Mouse (Mus musculus) A20 (cell line): ENCODE data around the gene Rad54l.

Experiments used
- DNase-seq: peaks from one replicate; pipeline ENCODE4 v3.0.0-alpha.2; 2011; ENCODE audit warnings: low read depth, low spot score

Rad54l gene

DNA sequence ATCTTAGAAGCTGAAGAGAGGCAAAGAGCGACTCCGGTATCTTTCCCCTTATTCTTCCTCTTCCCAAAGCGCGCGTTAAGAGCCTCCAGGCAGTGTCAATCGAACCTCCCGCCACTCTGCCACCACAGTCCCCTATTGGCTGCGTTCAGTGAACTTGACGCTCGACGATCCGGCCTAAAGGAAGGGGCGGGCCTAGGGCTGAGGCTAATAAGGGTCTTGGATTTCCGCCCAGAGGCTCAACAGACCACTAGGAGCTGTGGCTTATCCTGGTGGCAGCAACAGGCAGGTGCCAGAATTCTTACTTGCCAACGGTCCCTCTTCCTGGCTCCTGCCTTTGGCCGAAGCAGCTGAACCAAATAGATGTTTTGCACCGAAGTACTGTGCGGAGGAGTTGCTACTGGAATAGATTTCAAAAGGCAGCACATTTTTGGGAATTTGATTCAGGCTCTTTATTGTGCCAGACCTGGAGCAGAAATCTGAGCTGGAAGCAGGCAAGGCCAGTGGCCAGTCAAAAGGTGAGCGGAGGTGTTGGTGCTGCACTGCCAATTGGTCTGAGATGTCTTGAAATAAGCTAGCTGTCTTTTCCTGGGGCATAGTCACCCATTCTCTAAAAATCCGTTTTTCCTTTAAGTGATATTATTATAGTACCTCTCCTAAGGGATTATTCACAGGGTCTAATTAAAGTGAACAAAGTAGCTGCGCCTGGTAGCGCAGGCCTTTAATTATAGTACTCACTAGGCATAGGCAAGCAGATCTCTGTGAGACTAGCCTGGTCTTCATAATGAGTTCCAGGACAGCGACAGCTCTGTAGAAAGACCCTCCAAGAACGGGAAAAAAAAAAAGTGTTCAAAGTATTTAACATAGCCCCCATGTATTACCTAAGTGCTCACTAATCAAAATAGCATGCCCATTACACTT, at the start of gene Rad54l, which contains the start of gene Pomgnt1:
Rad54l (minus strand) TSS at position 89 of the 918 bp plus-strand sequence.
Pomgnt1 (plus strand) TSS at position 239 of the 918 bp plus-strand sequence.
- peak; percentile 92 for DNase-seq

- DNase-seq, result no peak
Observed at GRCm38 (mm10) chr4:116173072-116173471, 49.6 kb upstream of the Rad54l start, which contains the start of the genes 1700042G07Rik and Gm49337. 1700042G07Rik (plus strand) TSS chr4:116173372. Gm49337 (plus strand) TSS chr4:116173384.

- no peak for DNase-seq
Observed at GRCm38 (mm10) chr4:116169353-116169672, 45.8 kb upstream of the Rad54l start.

DNA sequence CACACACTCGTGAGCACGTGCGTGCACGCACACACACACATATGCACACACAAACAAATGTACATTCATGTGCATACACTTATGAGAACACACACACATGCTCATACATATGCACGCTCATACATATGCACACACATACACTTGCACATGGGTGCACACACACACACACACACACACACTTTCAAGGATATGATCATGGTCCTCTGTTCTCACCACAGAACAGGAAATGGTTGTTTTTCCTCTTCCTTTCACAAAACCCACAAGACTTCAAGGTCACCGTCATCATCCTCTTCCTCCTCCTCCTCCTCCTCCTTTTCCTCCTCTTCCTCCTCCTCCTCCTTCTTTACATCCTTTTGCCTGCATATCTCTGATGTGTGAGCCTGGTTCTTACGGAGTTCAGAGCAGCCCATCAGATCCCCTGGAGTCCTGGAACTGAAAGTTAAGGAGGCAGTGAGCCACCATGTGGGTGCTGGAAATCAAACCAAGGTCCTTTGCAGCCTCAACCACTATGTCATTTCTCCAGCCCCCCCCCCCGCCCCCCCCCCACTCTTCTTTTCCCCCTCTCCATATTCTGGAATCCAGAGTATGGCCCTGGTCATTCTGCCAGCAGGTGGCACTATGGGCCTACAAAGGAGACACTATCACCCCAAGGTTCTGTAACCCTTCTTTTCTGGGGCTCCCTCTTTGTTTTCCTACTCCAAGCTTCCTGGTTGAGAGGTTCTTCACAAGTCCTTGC, 45.3 kb upstream of the Rad54l start:
- DNase-seq, result peak; percentile 63

DNA sequence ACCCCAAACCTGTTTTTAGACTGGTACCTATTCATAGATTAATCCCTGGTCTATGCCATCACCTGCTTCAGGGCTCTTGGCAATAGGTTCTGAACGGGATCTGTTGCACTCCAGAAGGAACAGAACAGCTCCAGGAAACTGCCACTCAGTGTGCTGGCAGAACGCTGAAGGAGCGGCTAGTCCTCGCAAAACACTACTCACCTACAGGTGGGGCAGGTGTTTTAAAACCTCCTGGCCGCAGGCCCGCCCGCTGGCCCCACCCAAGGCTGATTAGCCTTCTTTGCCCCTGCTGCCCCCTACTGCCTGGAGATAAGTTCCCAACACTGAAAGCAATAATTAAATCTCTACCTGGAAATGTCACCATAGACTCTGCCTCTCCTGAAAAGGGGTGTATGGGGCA, 43.9 kb upstream of the Rad54l start, which contains the start of gene Tspan1:
Tspan1 (minus strand) TSS at position 198 of the 400 bp plus-strand sequence.
- DNase-seq, result peak; percentile 64

DNA sequence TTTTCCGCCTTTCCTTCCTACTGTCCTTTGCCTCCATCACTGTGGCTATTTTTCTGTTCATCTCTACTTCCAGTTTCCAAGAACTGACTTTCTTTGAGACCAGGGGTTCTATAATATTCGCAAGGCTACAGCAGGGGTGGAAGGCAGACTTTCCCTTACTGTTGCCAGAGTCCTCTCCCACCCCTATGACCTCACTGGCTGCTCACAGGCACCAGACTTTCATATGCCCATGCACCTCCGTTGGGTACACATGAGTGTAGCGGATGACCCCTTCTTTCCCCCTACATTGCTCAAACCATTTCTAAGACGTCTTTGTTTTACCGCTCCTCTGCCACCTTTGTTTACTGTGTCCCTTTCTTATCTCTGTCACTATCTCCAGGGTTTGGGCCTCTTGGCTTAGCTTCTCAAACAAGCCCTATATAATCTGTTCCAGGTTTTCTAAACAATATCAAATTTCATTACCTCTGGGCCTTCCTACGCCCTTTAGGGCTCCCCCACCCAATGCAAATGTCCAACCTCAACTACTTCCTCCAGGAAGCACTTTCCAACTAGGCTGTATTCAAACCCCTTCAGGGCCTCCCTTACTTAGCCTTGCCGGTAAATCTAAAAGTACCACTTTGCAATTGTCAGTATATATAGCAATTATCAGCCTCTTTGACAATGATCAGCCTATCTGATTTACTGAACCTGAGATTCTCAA, 42.4 kb upstream of the Rad54l start:
- no peak for DNase-seq

- no peak for DNase-seq
Observed at GRCm38 (mm10) chr4:116164759-116165554, 41.5 kb upstream of the Rad54l start.

GRCm38 (mm10) chr4:116162142-116162541, 38.7 kb upstream of the Rad54l start:
- DNase-seq, result no peak

GRCm38 (mm10) chr4:116160769-116161168, 37.3 kb upstream of the Rad54l start:
- no peak for DNase-seq

- no peak for DNase-seq
Observed at GRCm38 (mm10) chr4:116159912-116160311, 36.4 kb upstream of the Rad54l start.

DNA sequence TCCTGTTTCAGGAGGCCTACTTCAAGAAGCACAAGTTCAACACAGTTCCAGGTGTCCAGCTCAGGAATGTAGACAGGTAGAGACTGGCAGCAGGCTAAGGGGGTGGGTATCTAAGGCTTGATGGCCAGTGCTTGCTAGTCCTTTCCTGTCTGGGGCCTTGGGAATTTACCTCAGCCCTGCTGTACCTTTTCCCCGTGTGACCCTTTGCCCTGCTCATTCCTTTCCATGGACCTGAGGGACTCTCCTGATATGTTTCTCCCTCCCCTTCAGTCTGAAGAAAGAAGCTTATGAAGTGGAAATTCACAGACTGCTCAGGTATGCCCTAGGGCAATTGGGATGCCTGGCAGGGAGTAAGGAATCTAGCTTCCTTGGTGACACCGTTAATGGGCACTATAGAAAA, 34.4 kb upstream of the Rad54l start:
- DNase-seq, result no peak

DNA sequence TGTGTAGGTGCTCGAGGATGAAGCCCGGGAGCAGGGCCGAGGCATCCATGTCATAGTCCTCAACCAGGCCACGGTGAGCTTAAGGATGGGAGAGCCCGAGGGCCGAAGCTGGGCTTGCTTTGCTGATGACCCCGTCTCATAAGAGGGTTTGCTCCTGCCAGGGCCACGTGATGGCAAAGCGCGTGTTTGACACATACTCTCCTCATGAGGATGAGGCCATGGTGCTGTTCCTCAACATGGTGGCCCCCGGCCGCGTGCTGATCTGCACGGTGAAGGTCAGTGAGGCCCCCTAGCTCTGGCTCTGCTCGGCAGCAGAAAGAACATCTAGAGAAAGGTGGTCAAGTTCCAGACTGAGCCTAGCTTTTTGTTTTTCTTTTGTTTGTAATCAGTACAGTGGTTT, 29.2 kb upstream of the Rad54l start:
- no peak for DNase-seq

DNA sequence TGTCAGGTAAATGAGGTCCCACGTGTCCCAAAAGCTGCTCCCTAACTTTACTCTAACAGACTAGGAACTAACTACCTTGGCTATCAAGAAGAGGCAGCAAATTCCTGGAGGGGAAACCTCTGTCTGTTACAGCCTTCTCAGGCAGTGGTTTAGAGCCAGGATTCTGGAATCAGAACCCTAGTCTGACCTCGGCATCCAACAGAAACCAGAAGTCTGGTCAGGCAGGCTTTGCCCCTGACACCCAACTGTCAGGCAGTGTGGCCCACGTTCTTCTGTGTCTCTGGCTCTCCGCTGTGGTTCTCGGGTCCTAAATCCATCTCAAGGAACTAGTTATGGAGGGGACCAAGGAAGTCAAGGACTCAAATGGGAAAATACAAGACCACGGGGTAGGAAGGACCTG, 27.7 kb upstream of the Rad54l start, which contains the start of gene Lurap1:
Lurap1 (minus strand) TSS at position 101 of the 400 bp plus-strand sequence.
- no peak for DNase-seq

DNA sequence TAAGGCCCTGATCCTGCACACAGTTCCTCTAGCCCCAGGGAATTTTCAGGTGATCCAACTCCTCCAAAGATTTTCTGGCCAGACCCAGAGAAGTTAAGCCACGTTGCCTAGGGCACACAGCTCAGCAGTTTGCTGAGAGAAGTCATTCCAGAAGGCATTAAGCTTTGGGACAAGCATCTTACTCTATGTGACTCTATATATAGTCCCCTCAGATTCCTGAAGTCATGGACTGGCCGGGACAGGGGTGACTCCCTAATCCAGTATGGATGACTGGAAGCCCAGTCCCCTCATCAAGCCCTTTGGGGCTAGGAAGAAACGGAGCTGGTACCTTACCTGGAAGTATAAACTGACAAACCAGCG, 27.4 kb upstream of the Rad54l start:
- no peak for DNase-seq

GRCm38 (mm10) chr4:116150156-116150861, 26.8 kb upstream of the Rad54l start:
- DNase-seq, result peak; percentile 80

DNA sequence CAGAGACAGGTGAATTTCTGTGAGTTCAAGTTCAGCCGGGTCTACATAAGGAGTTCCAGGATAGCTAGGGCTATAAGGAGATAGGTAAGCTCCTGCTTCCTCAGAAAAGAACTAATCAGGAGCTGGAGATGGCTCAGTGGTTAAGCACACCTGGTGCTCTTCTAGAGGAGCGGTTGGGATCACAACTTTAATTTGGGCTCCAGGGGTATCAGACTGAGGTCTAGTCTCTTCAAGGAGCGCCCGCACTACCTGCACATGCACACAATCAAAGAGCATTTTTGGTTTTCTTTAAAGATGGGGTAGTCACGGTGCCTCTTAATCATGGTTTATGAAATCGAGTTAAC, 26.3 kb upstream of the Rad54l start:
- DNase-seq, result no peak

DNA sequence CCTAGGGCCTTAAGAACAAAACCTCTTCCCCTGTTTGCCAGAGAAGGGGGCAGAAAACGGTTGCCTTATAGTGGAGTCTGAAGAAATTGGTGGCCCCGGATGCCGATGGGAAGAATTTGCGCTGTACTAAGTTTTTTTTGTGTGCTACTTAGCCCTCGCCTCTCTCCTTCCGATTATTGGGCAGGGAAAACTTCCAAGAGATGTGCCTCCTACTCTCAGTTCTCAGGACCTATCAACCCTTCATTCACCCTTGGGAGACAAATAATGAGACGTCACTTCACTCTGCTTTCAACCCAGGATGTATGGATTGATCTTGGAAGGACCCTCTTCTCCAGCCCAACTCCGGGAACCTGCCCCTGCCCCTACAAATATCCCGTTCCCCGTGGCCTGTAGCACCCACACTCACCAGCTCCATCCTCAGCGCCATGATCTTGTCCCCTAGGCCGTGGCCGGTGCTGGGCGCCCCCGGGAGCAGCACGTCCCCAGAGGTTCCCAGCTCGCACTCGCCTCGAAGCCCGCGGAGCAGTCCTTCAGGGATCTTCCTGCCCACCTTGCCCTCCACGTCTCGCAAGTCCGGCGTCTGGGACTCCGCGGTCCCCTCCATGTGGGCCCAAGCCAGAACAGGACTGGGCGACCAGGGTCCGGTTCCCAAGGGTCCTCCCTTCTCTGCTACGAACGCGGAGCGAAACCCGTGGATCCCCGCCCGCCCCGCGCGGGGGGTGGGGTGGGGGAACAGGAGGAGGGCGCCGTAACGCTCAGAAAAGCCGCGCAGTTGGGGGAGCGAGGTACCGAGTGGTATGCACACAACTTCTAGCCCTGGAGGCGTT, 20.6 kb upstream of the Rad54l start:
- peak; percentile 80 for DNase-seq

GRCm38 (mm10) chr4:116143317-116143811, 19.9 kb upstream of the Rad54l start:
- peak; percentile 71 for DNase-seq

- DNase-seq, result no peak
Observed at GRCm38 (mm10) chr4:116142269-116142668, 18.8 kb upstream of the Rad54l start.
